Mouse (Mus musculus): Measurements from ENCODE around the gene Crebrf.

Crebrf gene

GRCm38 (mm10) chr17:26703671-26704070, 11.8 kb upstream of the Crebrf start:
- no peak for ATAC-seq (ENCODE audit: insufficient number of reproducible peaks, low FRiP score, low TSS enrichment)

DNA sequence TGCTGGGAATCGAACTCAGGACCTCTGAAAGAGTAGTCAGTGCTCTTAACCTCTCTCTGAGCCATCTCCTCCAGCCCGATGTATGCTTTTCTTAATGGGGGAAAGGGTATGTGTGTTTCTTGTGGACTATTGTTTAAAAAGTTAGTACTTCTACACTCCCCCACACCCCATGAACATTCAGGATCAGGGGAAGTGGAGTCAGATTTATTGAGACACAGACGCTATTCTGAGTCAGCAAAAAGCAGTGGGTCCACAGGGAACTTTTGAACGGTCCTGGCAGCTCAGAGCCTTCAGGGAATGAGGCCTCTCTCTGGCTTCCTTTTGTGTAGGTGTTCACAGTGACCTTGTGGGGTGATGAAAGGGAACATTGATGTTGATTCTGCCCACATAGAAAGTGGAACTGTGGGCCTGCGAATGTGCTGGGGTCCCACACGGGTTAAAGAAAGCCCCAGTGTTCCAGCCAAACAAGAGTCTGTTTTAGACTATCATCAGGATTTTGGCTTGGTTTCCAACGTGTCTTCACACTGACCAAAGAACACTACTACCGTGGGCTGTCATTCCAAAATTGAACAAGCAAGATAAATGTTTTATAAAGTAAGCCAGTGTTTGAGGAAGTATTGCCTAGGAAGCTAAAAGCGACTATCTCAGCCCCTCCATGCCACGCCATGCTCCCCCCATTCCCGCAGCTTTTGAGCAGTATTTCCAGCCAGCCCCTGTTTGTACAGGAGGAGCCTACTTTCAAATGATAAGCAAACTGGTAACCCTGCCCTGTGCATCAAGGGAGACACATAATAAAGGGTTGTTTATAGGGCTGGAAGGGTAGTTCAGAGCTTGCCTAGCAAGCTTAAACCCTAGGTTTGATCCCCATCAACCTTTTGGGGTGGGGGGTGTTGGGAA, 9.7 kb upstream of the Crebrf start:
- no peak for ATAC-seq (ENCODE audit: insufficient number of reproducible peaks, low FRiP score, low TSS enrichment)

DNA sequence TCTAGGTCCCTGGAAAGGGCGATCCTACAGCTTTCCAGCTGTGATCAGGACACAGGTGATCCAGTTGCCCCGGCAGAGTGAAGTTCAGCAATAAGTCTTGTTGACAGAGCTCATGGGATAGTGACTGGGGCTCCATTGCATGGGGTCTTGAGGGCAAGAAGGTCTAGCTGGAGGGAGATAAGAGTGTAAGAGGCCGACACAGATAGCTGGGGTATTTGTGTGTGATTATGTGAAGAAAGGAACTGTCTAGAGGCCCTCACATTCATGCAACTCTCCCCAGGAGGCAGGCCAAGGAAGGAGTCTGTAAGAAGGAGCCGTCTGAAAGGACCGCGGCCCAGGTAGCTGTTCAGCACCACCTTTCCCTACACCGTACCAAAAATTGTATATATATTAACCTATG, 8.4 kb upstream of the Crebrf start:
- ATAC-seq (ENCODE audit: insufficient number of reproducible peaks, low FRiP score, low TSS enrichment), result no peak

- no peak for ATAC-seq (ENCODE audit: insufficient number of reproducible peaks, low FRiP score, low TSS enrichment)
Observed at GRCm38 (mm10) chr17:26708499-26708898, 7.0 kb upstream of the Crebrf start.

- 0 out of 2 replicates have a peak, but pooled peaks have one; percentile 36 for ATAC-seq (ENCODE audit: insufficient number of reproducible peaks, low FRiP score, low TSS enrichment)
Observed at GRCm38 (mm10) chr17:26708993-26709590, 6.4 kb upstream of the Crebrf start.

DNA sequence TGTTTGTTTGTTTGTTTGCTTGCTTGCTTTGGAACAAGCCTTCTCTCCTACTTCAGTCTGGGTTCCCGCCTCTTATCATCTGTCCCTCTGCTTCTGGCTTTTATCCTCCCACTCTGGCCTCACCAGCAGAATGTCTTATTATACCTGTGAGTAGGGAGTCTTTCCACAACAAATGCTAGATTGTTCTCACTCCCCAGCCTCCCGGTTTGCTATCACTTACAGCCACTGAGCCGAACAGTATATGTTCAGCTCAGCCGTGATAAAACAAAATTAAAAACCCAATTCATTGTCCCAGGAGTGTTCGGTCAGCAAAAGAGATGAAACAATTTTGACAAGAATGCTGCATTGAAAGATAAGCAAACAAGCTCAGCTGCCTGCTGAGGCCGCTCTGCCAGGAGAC, 5.4 kb upstream of the Crebrf start:
- ATAC-seq (ENCODE audit: insufficient number of reproducible peaks, low FRiP score, low TSS enrichment), result no peak

DNA sequence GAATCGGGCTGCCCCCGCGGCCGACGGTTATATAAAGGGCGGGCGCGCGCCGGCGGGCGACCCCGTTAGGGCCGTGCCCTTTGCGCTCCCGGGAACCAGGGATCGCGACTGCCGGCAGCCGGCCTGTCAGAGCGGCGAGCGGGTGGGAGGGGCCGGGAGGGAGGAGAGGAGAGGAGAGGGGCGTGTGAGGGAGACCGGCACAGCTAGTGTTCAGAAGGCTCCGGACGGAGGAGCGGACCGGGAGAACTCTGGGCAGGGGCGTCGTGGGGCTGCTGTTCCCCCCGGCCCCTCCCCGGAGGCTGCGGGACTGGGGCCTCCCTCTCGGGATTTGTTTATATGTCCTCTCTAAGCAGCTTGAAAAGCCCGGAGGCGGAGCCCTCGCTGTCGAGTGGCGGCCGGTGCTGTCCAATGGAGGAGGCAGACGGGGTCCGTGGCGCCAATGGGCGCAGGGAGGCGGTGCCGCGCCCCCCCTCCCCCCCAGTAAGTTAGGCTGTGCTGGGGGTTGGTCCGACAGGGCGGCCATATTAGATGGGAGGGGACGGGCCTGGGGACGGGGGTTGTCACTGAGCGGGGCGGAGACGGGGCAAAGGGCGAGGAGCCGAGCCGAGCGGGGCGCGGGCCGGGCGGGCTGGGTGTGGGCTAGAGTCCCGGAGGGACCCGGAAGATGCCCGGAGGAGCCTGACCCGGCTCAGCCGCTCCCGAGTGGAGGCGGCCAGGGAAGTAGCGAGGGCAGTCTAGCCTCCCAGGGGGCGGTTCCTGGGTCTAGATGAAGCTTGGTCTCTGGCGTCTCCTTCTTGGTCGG, 667 bp downstream of the Crebrf start:
- ATAC-seq (ENCODE audit: insufficient number of reproducible peaks, low FRiP score, low TSS enrichment), result peak; percentile 92

- no peak for ATAC-seq (ENCODE audit: insufficient number of reproducible peaks, low FRiP score, low TSS enrichment)
Observed at GRCm38 (mm10) chr17:26717868-26718267, 2.4 kb downstream of the Crebrf start.

GRCm38 (mm10) chr17:26719405-26719804, 4.0 kb downstream of the Crebrf start:
- no peak for ATAC-seq (ENCODE audit: insufficient number of reproducible peaks, low FRiP score, low TSS enrichment)

- ATAC-seq (ENCODE audit: insufficient number of reproducible peaks, low FRiP score, low TSS enrichment), result no peak
Observed at GRCm38 (mm10) chr17:26721802-26722201, 6.4 kb downstream of the Crebrf start.

GRCm38 (mm10) chr17:26724790-26725189, 9.3 kb downstream of the Crebrf start:
- no peak for ATAC-seq (ENCODE audit: insufficient number of reproducible peaks, low FRiP score, low TSS enrichment)

- no peak for ATAC-seq (ENCODE audit: insufficient number of reproducible peaks, low FRiP score, low TSS enrichment)
Observed at GRCm38 (mm10) chr17:26726674-26727073, 11.2 kb downstream of the Crebrf start.

DNA sequence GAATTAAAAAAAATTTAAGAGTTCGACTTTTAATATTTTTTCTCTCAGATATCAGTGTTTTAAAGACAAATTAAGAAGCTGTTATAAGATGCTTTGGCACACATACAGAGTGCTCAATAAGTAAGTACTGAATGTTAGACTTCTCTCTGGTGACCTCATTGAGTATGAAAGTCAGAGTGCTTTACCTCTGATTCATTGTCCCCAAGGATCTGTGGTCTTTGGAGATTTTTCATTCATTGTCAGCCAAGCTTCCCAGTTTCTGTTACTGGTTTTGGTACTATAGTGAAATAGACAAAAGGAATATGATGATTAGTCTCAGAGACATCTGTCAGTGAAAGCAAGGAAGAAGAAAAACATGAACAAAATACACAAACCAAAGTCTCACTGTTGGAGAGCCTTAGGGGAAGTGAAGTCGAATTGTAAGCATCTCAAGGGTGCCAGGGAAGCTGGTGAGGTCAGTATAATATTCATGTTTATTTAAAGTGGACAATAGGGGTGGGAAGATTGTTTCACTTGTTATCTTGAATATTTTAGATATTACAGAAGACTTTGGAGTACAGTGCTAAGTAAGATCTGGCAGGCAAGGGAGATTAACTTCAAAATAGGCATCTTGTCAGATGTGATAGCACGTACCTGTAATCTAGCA, 11.8 kb downstream of the Crebrf start:
- ATAC-seq (ENCODE audit: insufficient number of reproducible peaks, low FRiP score, low TSS enrichment), result no peak

GRCm38 (mm10) chr17:26742581-26742980, 27.1 kb downstream of the Crebrf start:
- ATAC-seq (ENCODE audit: insufficient number of reproducible peaks, low FRiP score, low TSS enrichment), result no peak

GRCm38 (mm10) chr17:26743294-26743693, 27.8 kb downstream of the Crebrf start:
- ATAC-seq (ENCODE audit: insufficient number of reproducible peaks, low FRiP score, low TSS enrichment), result no peak

GRCm38 (mm10) chr17:26749975-26750374, 34.5 kb downstream of the Crebrf start:
- no peak for ATAC-seq (ENCODE audit: insufficient number of reproducible peaks, low FRiP score, low TSS enrichment)

DNA sequence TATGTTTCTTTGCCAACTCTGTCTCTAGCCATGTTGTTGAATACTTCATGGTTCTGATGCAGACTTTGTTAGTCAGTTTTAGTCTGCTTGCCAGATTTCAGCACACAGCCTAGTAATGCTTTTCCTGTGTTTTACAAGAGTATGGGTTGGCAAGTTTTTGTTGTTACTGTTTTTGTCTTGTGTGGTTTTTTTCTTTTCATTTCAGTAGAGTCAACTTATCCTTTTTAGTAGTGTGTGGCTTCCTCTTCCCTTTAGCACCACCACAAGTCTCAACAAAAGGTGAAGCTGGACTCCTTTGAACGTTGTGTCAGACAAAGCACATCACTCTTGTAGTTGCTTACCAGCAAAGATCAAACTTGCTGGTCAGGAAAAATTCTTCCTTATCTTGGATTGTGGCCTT, 36.8 kb downstream of the Crebrf start:
- ATAC-seq (ENCODE audit: insufficient number of reproducible peaks, low FRiP score, low TSS enrichment), result no peak

- no peak for ATAC-seq (ENCODE audit: insufficient number of reproducible peaks, low FRiP score, low TSS enrichment)
Observed at GRCm38 (mm10) chr17:26753476-26753875, 38.0 kb downstream of the Crebrf start.

DNA sequence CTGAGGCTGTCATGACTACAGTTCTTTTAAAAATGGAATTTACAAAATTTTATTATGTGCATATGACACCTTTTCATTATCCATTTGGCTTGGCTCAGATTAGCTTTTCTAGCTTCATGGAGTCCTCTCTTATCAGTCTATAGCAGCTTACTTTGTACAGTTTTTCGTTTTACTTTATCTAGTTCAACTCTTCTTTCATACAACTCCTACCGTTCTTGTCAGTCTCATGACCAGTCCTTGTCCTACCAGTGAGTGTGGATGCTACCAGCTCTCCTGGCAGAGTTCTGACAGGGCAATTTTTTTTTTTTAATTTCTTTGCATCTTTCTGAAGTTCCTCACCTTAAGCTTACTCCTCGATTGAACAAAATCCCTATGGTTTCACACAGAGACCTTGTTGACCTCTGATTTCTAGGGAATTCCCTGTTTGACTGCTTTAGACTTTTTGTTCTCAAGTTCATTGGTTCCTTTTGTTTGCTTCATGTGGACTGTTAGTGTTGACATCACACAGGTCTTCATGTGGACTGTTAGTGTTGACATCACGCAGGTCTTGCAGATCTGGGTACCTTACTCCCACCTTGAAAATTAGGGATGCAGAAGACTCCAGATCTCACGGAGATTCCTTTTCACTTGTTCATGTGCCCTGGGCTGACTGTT, 51.8 kb downstream of the Crebrf start:
- ATAC-seq (ENCODE audit: insufficient number of reproducible peaks, low FRiP score, low TSS enrichment), result no peak

DNA sequence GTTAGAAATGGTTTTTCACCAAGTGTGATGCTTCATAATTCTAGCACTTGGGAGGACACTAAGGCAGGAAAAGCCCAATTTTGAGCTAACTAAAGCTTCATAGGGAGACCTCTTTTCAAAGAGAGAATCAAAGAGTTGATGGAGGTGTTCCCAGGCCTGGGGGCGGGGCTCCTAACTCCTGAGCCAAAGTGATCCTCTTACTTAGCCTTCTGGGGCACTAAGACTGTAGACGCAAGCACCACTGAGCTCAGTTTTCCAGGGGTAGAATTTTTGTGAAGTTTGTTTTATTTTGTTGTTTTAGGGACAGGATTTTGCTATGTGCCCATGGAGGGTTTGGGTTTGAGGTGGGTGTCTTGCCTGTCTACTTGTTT, 52.3 kb downstream of the Crebrf start:
- ATAC-seq (ENCODE audit: insufficient number of reproducible peaks, low FRiP score, low TSS enrichment), result no peak
